ENCODE assay signal across 21 mouse cellular contexts in genomic region chr10:18995465-18996261, GRCm38 (mm10). TPM values are rescaled to one million over a fixed set of nuclear protein-coding genes. Genes with fewer than 3 reads are reported as not detected.
DNase-seq lines count a peak whose midpoint lies in the region; ATAC-seq and TF ChIP-seq lines count a peak whose summit lies in the region.
"Had no signal": no experiment of that assay in that cellular context is flagged by ENCODE, and none has a peak within 500 bp of the region (broad histone marks: within the 10 kb centered on the region; RNA-seq: fewer than 3 reads in every experiment).

No protein-coding gene starts in this region.

- no peaks in the 10 kb centered on the region for H3K36me3 ChIP-seq in intestine, embryonic 16.5 days (ENCODE audit: control insufficient read depth, insufficient read depth, low read length)
- no peaks in the 10 kb centered on the region for H3K36me3 ChIP-seq in stomach, postnatal 0 days (ENCODE audit: control insufficient read depth, insufficient read depth, low read length)
- H3K36me3 ChIP-seq: embryonic facial prominence, embryonic 15.5 days; forebrain, embryonic 12.5 days; hindbrain, embryonic 12.5 days; midbrain, embryonic 12.5 days had no signal

- peak overlapping the region; percentile 21; the same call in 1 of the 2 replicates for H3K4me2 ChIP-seq in intestine, embryonic 16.5 days (ENCODE audit: low read depth, low read length)
- no peak overlapping the region for H3K4me2 ChIP-seq in stomach, postnatal 0 days (replicated peaks; ENCODE audit: low read depth)
- H3K4me2 ChIP-seq: embryonic facial prominence, embryonic 15.5 days; forebrain, embryonic 12.5 days; hindbrain, embryonic 12.5 days; limb, embryonic 15.5 days; midbrain, embryonic 12.5 days had no signal

- no peak for TF ChIP-seq EP300 in stomach, postnatal 0 days (optimal IDR thresholded peaks at IDR 0.05)

- H3K27me3 ChIP-seq in intestine, embryonic 16.5 days (replicated peaks; ENCODE audit: control insufficient read depth, insufficient read depth, low read length), result no peaks in the 10 kb centered on the region
- no peaks in the 10 kb centered on the region for H3K27me3 ChIP-seq in stomach, postnatal 0 days (ENCODE audit: control insufficient read depth, insufficient read depth, low read length)
- H3K27me3 ChIP-seq: embryonic facial prominence, embryonic 15.5 days; forebrain, embryonic 12.5 days; hindbrain, embryonic 12.5 days; limb, embryonic 15.5 days; midbrain, embryonic 12.5 days; Patski had no signal

- TF ChIP-seq CTCF in stomach, postnatal 0 days (IDR thresholded peaks at IDR 0.05; ENCODE audit: low read depth), result no peak

- H3K27ac ChIP-seq in intestine, embryonic 16.5 days (ENCODE audit: low read length), result peak overlapping the region; percentile 61
- H3K27ac ChIP-seq in stomach, postnatal 0 days (replicated peaks), result no peak overlapping the region
- H3K27ac ChIP-seq: embryonic facial prominence, embryonic 15.5 days; forebrain, embryonic 12.5 days; hindbrain, embryonic 12.5 days; limb, embryonic 15.5 days; midbrain, embryonic 12.5 days had no signal

- no peak overlapping the region for H3K9ac ChIP-seq in intestine, embryonic 16.5 days (ENCODE audit: low read depth, low read length)
- no peak overlapping the region for H3K9ac ChIP-seq in stomach, postnatal 0 days (ENCODE audit: low read length)
- H3K9ac ChIP-seq: embryonic facial prominence, embryonic 15.5 days; forebrain, embryonic 12.5 days; hindbrain, embryonic 12.5 days; limb, embryonic 15.5 days; midbrain, embryonic 12.5 days had no signal

- DNase-seq in kidney, adult 18-20 months, result peak; percentile 32
- no peak for DNase-seq in kidney, postnatal 10 days
- DNase-seq in kidney, postnatal 14 days, result peak; percentile 26
- DNase-seq in stomach, postnatal 0 days (ENCODE audit: low spot score), result no peak
- no peak for DNase-seq in right cerebral cortex, adult 2 months (ENCODE audit: low spot score in 2 of 2)
- DNase-seq in adrenal gland, adult 8-10 months, result no peak
- DNase-seq: adrenal gland, postnatal 36 days; cerebellum, adult 9-10 months; gastrocnemius, postnatal 25 days; heart, postnatal 10 days; lung, adult 2 months; lung, postnatal 4 days had no signal

- no peaks in the 10 kb centered on the region for H3K9me3 ChIP-seq in intestine, embryonic 16.5 days (ENCODE audit: control insufficient read depth, low read length)
- H3K9me3 ChIP-seq in stomach, postnatal 0 days (ENCODE audit: control insufficient read depth, low read length), result no peaks in the 10 kb centered on the region
- H3K9me3 ChIP-seq: embryonic facial prominence, embryonic 15.5 days; forebrain, embryonic 12.5 days; hindbrain, embryonic 12.5 days; limb, embryonic 15.5 days; midbrain, embryonic 12.5 days had no signal

- peak; percentile 96 for ATAC-seq in intestine, embryonic 16.5 days
- ATAC-seq in stomach, postnatal 0 days (ENCODE audit: low FRiP score, low TSS enrichment), result peak; percentile 40; the same call in 1 of the 2 replicates
- ATAC-seq in megakaryocyte progenitor cell, adult 5-6 weeks (replicated peaks; ENCODE audit: poor library complexity), result no peak
- ATAC-seq: activated CD4-positive, CD25-positive, alpha-beta regulatory T cell, adult 4 months; Patski had no signal

- no peak overlapping the region for H3K4me3 ChIP-seq in intestine, embryonic 16.5 days (ENCODE audit: low read length)
- no peak overlapping the region for H3K4me3 ChIP-seq in stomach, postnatal 0 days (ENCODE audit: low read depth, low read length)
- H3K4me3 ChIP-seq: embryonic facial prominence, embryonic 15.5 days; forebrain, embryonic 12.5 days; hindbrain, embryonic 12.5 days; limb, embryonic 15.5 days; midbrain, embryonic 12.5 days had no signal

- H3K4me1 ChIP-seq in intestine, embryonic 16.5 days (ENCODE audit: control insufficient read depth, insufficient read depth, low read length), result no peaks in the 10 kb centered on the region
- H3K4me1 ChIP-seq in stomach, postnatal 0 days (replicated peaks; ENCODE audit: control insufficient read depth, insufficient read depth), result no peaks in the 10 kb centered on the region
- H3K4me1 ChIP-seq: embryonic facial prominence, embryonic 15.5 days; forebrain, embryonic 12.5 days; hindbrain, embryonic 12.5 days; limb, embryonic 15.5 days; midbrain, embryonic 12.5 days had no signal

- WGBS in intestine, embryonic 16.5 days, result 67% methylated on average over 12 of the region's 12 CpGs
- 70% methylated on average over 12 of the region's 12 CpGs for WGBS in stomach, postnatal 0 days

RNA-seq across cellular contexts. Expression of gene Tnfaip3, which starts 19.8 kb away (rescaled TPM):
- 4.3 and 4.6 TPM in 2 replicates for polyA plus RNA-seq in intestine, embryonic 16.5 days (2015; fragmentation: Nextera tagmentation; extraction: Ambion mirVana)
- 1.7 and 1.8 TPM in 2 replicates for polyA plus RNA-seq in stomach, postnatal 0 days (2015; fragmentation: Nextera tagmentation; extraction: Ambion mirVana)
- 9.1 and 22.4 TPM in 2 replicates for total RNA-seq in megakaryocyte progenitor cell, adult 5-6 weeks (2015)
- total RNA-seq in megakaryocyte progenitor cell, adult 5-6 weeks (2017), result 10.1 and 15.4 TPM in 2 replicates
- total RNA-seq in adrenal gland, adult 8-10 months (2022), result 10 to 100 TPM in 2 of 4 experiments, 1 to 10 TPM in 2; 4.1 to 18.9 (median 8.9) TPM

Comparison
In these comparisons a context has a peak if more than half of its experiments do, and no peak if none do; other contexts are left out.
1. DNase-seq: peak in kidney, adult 18-20 months (single experiment) and kidney, postnatal 14 days (single experiment); none in kidney, postnatal 10 days (single experiment), stomach, postnatal 0 days (single experiment), right cerebral cortex, adult 2 months (0 of 2) and adrenal gland, adult 8-10 months (single experiment).